Mouse (Mus musculus) spleen, postnatal 0 days (tissue): Measurements from ENCODE around the gene Ccdc62. TPM values are rescaled to one million over a fixed set of nuclear protein-coding genes. Genes with fewer than 3 reads are reported as not detected.

Experiments
- polyA plus RNA-seq: library from polyadenylated mRNA; unstranded; fragments of >200 nt; fragmentation: Nextera tagmentation; extraction: Ambion mirVana; gene quantifications from 2 replicates; pipeline ENCODE4 v1.2.1, GENCODE M21; 2015

Gene Ccdc62
- 3.3 and 4.4 TPM in 2 replicates for polyA plus RNA-seq

DNA sequence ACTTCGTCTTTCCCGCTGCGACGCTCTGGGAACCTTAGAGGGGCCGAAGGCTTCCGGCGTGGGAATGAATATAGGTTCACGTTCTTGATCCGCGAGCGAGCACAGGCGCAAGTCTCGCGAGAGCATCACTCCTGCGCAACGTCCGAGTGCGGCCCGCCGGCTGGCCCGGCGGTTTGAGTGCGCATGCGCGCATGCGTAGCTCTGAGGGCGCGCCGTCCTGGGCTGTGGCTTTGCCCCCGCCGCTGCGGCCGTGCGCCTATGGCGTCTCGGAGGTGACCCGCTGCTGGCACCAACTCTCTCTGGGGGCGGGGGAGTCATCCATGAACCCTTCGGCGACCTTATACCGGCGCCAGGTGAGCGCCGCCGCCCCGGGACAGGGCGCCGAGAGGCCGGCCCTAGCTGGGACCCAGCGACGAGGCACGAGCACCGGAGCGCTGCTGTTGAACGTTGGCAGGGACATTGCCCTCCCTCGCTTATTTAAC lies at the start of gene Ccdc62:
TSS of gene Ccdc62 (plus strand) at position 172 of the 482 bp plus-strand sequence.

DNA sequence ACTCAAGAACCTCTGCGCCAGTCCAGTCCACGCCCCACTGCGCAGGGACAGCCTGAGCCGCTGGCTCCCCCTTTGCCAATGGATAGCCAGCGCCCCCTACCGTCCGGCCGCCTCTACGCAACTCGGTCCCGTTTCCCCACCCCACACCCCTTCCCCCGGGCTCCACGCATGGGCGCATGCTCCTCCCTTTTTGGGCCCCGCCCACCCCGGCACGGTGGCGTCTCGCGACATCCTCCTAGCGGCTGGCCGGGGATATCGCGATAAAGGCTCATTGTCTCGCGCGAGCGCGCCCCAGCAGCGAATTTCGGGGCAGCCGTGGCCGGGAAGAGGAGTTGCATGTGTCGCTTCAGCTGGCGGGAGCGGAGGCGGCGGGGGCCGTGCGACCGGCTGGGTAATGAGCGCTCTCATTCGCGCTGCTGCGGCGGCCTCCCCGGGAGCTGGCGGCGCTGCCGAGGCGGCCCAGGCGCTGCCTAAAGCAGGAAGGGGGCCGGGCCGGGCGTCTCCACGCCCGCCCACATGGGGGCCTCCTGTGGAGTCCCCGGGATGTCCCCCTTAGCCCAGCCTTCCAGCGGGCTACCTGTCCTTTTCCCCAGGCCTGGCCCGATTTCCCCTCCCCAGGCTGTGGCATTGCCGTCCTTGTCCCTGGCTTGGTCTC lies 23.4 kb upstream of the Ccdc62 start, which contains the start of gene Denr:
TSS of gene Denr (plus strand) at position 200 of the 655 bp plus-strand sequence.

DNA sequence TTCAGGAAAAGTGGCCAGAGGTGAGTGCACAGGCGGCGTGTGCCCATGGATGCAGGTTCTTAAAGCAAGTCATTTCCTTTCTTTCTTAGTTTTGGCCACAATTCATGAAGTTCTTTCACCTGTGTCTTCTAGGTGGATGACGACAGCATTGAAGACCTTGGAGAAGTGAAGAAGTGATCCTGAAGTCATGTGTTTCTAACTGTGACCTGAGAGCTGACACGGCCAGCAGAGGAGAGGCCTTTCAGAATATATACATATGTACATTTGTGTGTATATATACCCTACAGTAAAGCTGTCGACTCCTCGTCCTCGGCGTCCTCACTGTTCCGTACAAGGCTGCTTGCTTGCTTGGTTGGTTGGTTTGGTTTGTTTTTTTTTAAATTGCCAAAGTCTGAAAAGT lies 3.4 kb upstream of the Ccdc62 start, which contains the start of gene Gm43518:
TSS of gene Gm43518 (plus strand) at position 301 of the 400 bp plus-strand sequence.

DNA sequence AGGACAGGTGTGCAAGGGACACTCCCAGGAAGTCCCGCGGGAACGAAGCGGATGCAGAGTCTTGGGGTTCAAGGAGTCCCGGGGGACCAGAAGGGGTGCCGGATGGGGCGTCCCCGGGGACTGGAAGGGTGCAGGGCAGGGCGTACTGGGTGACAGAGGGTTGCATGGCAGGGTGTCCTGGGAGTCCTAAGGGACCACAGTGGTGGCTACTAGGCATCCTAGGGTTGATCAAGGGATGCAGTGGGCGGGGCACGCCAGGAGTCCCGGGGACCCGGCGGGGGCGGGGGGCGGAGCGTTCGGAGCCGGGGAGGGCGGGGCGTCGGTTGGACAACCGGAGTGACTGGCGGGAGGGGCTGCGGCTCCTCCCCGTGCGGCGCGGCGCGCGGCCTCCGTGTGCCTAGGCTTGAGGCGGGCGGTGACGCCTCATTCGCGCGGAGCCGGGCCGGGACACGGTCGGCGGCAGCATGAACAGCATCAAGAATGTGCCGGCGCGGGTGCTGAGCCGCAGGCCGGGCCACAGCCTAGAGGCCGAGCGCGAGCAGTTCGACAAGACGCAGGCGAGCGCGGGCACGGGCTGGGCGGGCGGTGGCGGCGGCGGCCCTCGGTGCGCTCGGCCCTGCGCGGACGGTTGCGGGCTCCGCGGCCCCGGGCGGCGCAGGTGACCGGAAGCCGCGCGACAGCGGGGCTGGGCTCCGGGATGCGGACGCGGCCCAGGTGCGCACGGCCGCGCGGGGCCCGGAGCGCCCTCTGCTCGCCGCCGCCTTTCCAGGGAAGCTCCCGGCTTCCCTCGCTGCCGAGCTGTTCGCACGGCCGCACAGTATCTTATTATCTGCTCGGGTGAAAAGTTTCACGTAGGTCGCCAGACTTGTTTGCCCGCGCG lies 43.1 kb downstream of the Ccdc62 start, which contains the start of gene Hip1r:
TSS of gene Hip1r (plus strand) at position 330 of the 880 bp plus-strand sequence.

Other genes starting within 250 kb of the Ccdc62 start
- gene Clip1, start 246.1 kb upstream of the Ccdc62 start, polyA plus RNA-seq: 19.6 and 21.0 TPM in 2 replicates
- gene Zcchc8, start 209.6 kb upstream of the Ccdc62 start, polyA plus RNA-seq: 47.6 and 49.0 TPM in 2 replicates
- gene Rsrc2, start 181.3 kb upstream of the Ccdc62 start, polyA plus RNA-seq: 69.5 and 70.0 TPM in 2 replicates
- gene Kntc1, start 181.0 kb upstream of the Ccdc62 start, polyA plus RNA-seq: 28.1 and 31.0 TPM in 2 replicates
- gene Hcar2, start 65.2 kb upstream of the Ccdc62 start, polyA plus RNA-seq: 1.2 and 2.4 TPM in 2 replicates
- 1.4 and 1.8 TPM in 2 replicates for gene Hcar1, start 50.7 kb upstream of the Ccdc62 start, polyA plus RNA-seq
- 77.7 and 93.2 TPM in 2 replicates for gene Denr, start 23.5 kb upstream of the Ccdc62 start, polyA plus RNA-seq
- 2.4 and 3.9 TPM in 2 replicates for gene Gm43518, start 3.3 kb upstream of the Ccdc62 start, polyA plus RNA-seq
- gene Hip1r, start 42.9 kb downstream of the Ccdc62 start, polyA plus RNA-seq: 4.4 and 5.3 TPM in 2 replicates
- gene Vps37b, start 101.6 kb downstream of the Ccdc62 start, polyA plus RNA-seq: 14.6 and 17.0 TPM in 2 replicates
- 10.5 and 11.2 TPM in 2 replicates for gene Abcb9, start 165.1 kb downstream of the Ccdc62 start, polyA plus RNA-seq
- gene Ogfod2, start 181.6 kb downstream of the Ccdc62 start, polyA plus RNA-seq: 21.4 and 22.1 TPM in 2 replicates
- gene Arl6ip4, start 185.4 kb downstream of the Ccdc62 start, polyA plus RNA-seq: 93.1 and 93.9 TPM in 2 replicates